Mouse (Mus musculus): Measurements from ENCODE around the gene Zfp92.

The Zfp92 gene

DNA sequence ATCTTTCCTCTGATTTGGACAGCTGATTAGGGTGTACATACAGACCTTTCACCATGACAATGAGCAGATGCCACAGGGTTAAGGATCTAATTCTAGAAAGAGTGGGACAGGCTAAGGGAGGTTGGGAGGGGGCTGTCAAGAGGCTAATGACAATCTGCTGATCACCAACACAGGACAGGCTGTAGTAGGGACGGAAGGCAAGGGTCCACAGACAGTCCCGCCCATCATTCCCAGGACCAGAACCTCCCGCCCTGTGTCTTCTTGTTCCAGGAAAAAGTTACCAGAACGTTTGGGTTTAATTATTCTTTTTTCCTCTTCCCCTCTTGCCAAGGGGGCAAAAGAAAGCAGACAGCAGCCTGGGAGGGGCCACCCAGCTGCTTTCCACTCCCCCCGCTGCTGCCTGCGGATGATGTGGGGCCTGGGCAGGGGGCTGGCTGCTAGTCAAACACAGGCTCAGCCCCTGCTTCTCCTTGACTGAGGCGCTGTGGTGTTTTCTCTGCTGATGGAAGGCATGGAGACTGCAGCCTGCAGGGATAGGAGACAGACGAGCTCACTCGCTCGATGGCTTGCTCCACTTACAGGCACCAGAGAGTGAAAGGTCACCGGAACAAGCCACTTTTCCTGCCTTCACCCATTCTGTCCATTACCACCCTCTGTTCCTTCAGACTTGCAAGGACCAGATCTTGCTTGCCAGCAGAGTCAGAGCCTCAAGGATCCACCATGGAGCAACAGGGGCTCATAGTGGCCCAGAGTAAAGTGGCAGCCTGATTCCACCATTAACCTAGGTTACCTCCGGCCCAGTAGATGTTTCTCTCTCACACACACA lies 63.7 kb downstream of the Zfp92 start:
- DNase-seq (ENCODE audit: low spot score in 2 of 2): no peak

DNA sequence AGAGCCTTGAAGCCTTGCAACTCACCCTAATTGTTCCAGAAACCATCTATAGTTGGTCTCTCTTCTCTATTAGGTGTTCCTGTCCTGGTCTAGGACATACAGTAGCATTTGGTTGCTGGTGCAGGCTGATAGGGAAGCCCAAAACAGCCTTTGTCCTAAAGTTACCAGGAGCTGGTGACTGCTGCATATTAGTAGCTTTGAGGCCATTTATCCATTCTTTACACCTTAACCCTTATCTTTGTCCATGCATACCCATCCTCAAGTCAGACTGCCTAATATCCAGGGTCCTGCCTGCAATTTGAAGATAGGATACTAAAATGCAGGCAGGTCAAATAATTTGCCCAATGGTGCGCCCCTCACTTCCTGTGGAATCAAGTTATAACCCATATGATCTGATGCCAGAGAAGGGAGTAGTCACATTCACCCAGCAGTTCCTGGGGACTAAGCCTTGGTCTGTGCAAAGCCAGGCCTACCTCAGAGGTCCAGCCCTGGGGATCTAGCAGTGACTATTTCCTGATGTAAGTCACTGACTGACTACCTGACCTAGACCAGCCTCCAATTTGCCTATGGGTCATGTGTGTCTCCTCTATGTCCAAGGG lies 64.9 kb downstream of the Zfp92 start:
- DNase-seq (ENCODE audit: low spot score in 2 of 2): no peak

DNA sequence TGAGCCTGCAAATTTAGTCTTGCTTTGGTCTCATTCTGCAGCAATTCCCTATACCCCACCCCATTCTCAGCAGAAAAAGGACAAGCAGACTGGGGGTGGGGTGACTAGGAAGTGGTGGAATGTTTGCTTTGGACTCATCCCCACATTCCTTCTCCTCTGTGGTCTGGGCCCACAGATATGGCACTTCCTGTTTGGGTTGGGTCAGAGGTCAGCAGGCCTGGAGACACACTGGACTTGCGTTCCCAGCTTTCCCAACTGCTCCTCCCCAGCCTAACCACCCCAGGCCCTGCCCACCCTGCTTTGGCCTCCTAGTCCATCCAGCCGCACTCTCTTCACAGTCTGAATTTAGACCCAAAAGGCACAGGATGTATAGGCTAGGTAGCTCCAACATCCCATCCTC lies 65.7 kb downstream of the Zfp92 start:
- no peak for DNase-seq (ENCODE audit: low spot score in 2 of 2)

DNA sequence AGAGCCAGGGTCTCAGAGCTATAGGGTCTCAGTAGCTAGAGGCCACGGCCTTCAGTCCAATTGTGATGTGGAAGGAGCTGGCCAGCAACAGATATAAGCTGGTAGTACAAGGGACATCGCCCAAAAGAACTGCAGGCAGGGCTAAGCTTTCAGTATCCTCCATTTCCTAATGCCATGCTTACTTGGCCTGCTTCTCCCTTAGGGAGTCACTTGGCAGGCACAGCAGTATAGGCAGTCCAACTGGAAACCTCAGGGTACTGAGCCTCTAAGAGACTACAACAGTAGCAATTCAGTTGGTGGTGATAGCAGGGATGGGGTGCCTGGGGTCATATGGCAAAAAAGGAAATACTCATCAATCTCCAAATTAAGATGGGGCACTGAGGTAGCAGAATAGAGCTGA lies 66.6 kb downstream of the Zfp92 start:
- no peak for DNase-seq (ENCODE audit: low spot score in 2 of 2)

Measured in urinary bladder, postnatal 36 days (tissue).